Mouse (Mus musculus) 416B (cell line): ENCODE measurements at regions not wholly inside any gene's neighbourhood (a gene's known extent, or its start where the extent isn't known, plus 50 kb on each side); places are given as distances from the start of the nearest gene placed in this dataset.

Experiments
- DNase-seq: peaks from one replicate; pipeline ENCODE4 v3.0.0; 2011; ENCODE audit warnings: low read depth

DNA sequence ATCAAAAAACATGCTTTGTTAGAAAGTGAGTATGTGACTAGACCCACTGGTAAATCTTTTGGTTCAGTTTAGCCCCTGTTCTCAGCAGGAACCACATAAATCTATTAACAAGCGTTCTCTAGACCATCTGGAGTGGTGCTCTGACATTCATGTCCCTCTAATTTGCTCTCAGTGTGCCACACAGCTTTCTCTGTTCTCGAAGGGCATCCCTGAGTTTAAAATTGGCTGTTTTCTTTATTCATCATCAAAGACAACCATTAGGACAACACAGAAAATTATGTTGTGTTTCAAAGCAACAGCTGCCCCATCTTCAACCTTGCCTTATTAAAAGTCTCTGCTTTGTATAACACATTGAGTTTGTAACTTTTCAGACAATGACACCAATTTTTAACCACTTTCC is 1124.1 kb downstream of the Stim2 start:
- no peak for DNase-seq

DNA sequence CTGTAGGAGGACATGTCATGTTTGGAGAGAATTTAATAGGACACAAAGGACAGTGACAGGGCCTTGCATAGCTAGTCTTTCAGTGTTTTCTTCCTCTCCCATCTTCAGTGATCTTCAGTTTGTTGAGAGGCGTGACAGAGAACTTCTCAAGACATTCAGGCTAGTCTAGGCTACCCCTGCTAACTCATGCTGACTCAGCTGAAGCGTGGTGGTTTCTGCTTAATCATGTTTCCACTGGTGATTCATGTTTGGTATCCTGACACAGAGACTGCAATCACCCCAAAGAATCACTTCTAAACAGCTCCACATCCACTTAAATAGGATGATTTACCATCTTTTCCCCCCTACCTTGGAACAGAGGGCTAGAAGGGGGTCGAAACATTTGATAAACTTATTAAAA is 1136.0 kb downstream of the Stim2 start:
- peak; percentile 70 for DNase-seq

DNA sequence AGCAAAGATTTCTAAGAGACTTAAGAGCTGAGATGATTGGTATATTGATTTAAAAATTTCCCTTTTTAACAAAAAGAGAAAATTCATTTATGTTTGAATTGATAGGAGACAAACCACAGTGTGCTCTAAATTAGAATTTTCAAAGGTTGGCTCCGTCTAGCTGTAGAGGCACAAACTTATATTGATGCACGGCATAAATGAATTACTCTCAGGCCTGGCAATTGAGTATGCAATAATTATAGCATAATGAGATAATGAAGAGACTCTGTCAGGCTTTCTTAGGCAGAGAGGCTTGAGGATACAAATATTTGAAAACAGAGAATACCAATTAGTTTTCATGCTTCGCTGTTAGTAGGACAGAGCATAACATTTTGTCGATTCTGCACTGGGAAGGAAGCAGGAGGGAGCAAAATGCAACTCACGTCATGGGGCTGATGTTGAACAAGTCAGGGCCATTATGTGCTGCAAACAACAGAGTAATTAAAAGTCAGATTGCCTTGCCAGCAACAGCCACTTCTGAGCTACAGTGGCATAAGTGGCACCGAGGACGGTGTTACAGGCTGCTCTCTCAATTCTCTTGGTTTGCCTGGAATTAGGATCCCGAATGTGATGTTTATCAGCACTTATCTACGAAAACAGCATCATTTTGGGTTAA is 1137.1 kb downstream of the Stim2 start:
- DNase-seq = no peak

DNA sequence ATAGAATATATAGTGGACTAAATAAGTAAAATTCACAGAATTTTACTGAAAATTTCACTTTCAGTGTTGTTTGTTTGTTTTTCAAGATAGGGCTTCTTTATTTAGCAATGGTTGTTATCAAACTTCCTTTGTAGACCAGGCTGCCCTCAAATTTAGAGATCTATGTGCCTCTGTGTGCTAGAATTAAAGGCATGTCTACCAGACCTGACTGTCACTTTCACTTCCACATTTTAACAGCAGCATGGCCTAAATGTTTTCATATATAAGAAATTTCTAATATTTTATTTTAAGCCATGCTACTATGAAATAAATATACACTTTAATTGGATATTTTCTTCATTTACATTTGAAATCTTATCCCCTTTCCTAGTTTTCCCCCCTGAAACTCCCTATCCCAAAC is 1140.5 kb downstream of the Stim2 start:
- DNase-seq = no peak

DNA sequence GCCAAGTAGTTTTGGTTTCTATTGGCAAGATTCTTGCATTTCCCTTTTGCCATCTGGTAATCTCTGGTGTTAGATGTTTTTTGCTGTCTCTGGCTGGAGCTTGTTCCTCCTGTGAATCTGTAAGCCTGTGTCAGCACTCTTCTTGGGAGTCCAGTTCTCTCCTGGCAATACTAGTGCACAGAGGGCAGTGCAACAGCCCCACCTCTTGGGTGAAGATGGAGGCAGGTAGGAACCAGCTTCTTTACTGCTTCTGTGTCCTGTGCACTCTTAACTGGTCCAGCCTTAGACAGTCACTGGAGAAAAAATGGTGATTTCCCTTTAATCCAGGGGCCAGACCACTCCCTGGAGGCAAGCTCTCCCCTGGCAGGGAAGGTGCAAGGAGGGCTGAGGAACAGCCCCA is 1149.1 kb downstream of the Stim2 start:
- peak; percentile 14 for DNase-seq

DNA sequence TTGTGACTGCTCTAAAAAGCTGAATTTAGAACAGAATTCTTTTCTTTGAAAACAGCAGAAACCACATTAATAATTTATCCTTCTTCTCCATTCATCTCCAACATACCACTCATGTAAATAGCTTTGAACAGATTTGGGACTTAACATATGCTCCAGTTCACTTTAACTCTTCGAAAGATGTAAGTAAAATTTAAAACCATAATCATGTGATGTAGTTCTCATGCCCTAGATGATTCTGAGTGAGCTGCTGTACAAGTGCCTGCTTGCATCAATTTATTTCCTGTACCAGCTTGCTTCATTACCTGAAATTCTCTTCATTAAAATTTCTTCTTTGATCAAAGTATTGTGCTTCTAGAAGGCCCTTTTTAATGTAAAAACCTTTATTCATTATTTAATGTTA is 1176.5 kb downstream of the Stim2 start:
- DNase-seq = no peak
